24 mouse cellular contexts compared by ENCODE assay signal in the genomic region with DNA sequence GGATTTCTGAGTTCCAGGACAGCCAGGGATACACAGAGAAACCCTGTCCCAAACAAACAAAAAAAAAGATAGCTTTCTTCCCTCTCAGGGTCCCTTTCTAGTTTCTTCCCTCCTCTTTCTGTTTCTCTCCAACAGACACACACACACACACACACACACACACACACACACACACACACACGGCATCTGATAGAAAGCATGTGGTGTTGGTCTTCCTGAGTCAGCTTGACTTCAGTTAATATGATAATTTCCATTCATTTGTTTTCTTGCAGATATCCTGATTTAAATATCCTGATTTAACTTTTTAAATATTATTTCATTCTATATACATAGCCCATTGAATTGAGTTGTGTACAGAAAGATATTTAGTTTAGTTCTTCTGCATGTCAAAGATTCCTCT. TPM values are rescaled to one million over a fixed set of nuclear protein-coding genes. Genes with fewer than 3 reads are reported as not detected.
"Had no signal": no experiment of that assay in that cellular context is flagged by ENCODE, and none has a peak within 500 bp of the region (broad histone marks: within the 10 kb centered on the region; RNA-seq: fewer than 3 reads in every experiment).

No protein-coding gene starts in this region.

- H3K4me1 ChIP-seq: neural tube, embryonic 13.5 days; neural tube, embryonic 15.5 days; stomach, embryonic 15.5 days had no signal

- H3K9ac ChIP-seq: neural tube, embryonic 13.5 days; neural tube, embryonic 15.5 days; stomach, embryonic 15.5 days had no signal

- H3K4me2 ChIP-seq: neural tube, embryonic 13.5 days; neural tube, embryonic 15.5 days; stomach, embryonic 15.5 days had no signal

- H3K4me3 ChIP-seq: neural tube, embryonic 13.5 days; neural tube, embryonic 15.5 days; stomach, embryonic 15.5 days had no signal

- H3K27ac ChIP-seq: neural tube, embryonic 13.5 days; neural tube, embryonic 15.5 days; stomach, embryonic 15.5 days; stomach, postnatal 0 days had no signal

- H3K27me3 ChIP-seq: neural tube, embryonic 13.5 days; neural tube, embryonic 15.5 days; stomach, embryonic 15.5 days had no signal

- H3K9me3 ChIP-seq: neural tube, embryonic 13.5 days; neural tube, embryonic 15.5 days; stomach, embryonic 15.5 days had no signal

- DNase-seq: retina, postnatal 1 day; right cerebral cortex, adult 18-20 months; right cerebral cortex, postnatal 14 days; right cerebral cortex, postnatal 25 days; right cerebral cortex, postnatal 4 days; spleen, adult 18-20 months; thymus, adult 18-20 months; thymus, adult 2 months; thymus, postnatal 14 days; thymus, postnatal 25 days; thymus, postnatal 36 days; thymus, postnatal 4 days had no signal

RNA-seq across cellular contexts. Expression of a gene that starts 28.7 kb away (rescaled TPM):
- total RNA-seq: neutrophil, adult 5-6 weeks had no signal
- polyA plus RNA-seq: neural tube, embryonic 14.5 days; neural tube, embryonic 15.5 days; small intestine, adult 2 months; spleen, adult 2 months; stomach, embryonic 14.5 days; stomach, embryonic 15.5 days; stomach, embryonic 16.5 days; stomach, postnatal 0 days; thymus, adult 2 months; thymus, postnatal 0 days; urinary bladder, adult 2 months had no signal
